Mouse (Mus musculus) adrenal gland, postnatal 10 days (tissue): ENCODE data around the gene Cts7. TPM values are rescaled to one million over a fixed set of nuclear protein-coding genes. Genes with fewer than 3 reads are reported as not detected.

Experiments
- DNase-seq: peaks from one replicate; pipeline ENCODE4 v3.0.0; 2021; ENCODE audit warnings: mixed read lengths
- long read RNA-seq, 2 experiments: library from polyadenylated mRNA; stranded (forward); transcript quantifications; one replicate each; pipeline ENCODE4 v2.0.0; 2021
- microRNA-seq: library from miRNA; unstranded; fragments of <30 nt; microRNA quantifications from one replicate; pipeline ENCODE4 v1.2.0, GENCODE M21; 2021
- total RNA-seq, 2 experiments: library from RNA; stranded (reverse); gene quantifications; 2 replicates each; pipeline ENCODE4 v1.2.3; 2021

Cts7 gene
- total RNA-seq = not detected
- long read RNA-seq, experiment 1 = 0 reads
- long read RNA-seq, experiment 2 = 0 reads

GRCm38 (mm10) chr13:61358097-61358496, at the start of gene Cts7:
TSS of gene Cts7 (minus strand) at chr13:61358197.
- no peak for DNase-seq

Small RNA genes lying within 50 kb of the gene (microRNA-seq; reads per million reads assigned to microRNA genes)
- gene Gm27704 = not detected

Other genes starting within 250 kb of the Cts7 start
- not detected for gene Ctsr, start 193.9 kb downstream of the Cts7 start, total RNA-seq
- not detected for gene Cts6, start 154.8 kb downstream of the Cts7 start, total RNA-seq
- gene Cts8, start 102.8 kb downstream of the Cts7 start, total RNA-seq = not detected
- not detected for gene Gm49398, start 69.4 kb downstream of the Cts7 start, total RNA-seq
- not detected for gene Ctsm, start 183.6 kb upstream of the Cts7 start, total RNA-seq
- not detected for gene Gm49352, start 210.0 kb upstream of the Cts7 start, total RNA-seq
- not detected for gene Cts3, start 211.9 kb upstream of the Cts7 start, total RNA-seq